Mouse (Mus musculus) embryonic facial prominence, embryonic 15.5 days (tissue): Measurements from ENCODE around the gene Ofcc1. TPM values are rescaled to one million over a fixed set of nuclear protein-coding genes. Genes with fewer than 3 reads are reported as not detected.

Experiments
- ATAC-seq: fragments of 200-750 bp; cut with Nextera tagmentation; 2 replicates; pipeline ENCODE4 v1.8.0; 2017; ENCODE audit warnings: low read depth, moderate TSS enrichment; ENCODE audit not compliant: insufficient number of reproducible peaks, low FRiP score, low TSS enrichment
- H3K27ac ChIP-seq: fragments of 300-500 bp; sonication (generic); replicated peaks from 2 replicates; pipeline ENCODE4 v1.5.1; 2015; ENCODE audit warnings: mild to moderate bottlenecking, inconsistent platforms
- H3K27me3 ChIP-seq: fragments of 300-500 bp; sonication (generic); 2 replicates; pipeline ENCODE4 v1.6.1; 2015; ENCODE audit warnings: inconsistent platforms
- H3K36me3 ChIP-seq: fragments of 300-500 bp; sonication (generic); 2 replicates; pipeline ENCODE4 v1.6.1; 2015; ENCODE audit warnings: mild to moderate bottlenecking, inconsistent platforms
- H3K4me1 ChIP-seq: fragments of 300-500 bp; sonication (generic); 2 replicates; pipeline ENCODE4 v1.6.1; 2015; ENCODE audit warnings: inconsistent platforms
- H3K4me2 ChIP-seq: fragments of 300-500 bp; sonication (generic); replicated peaks from 2 replicates; pipeline ENCODE4 v1.6.1; 2015; ENCODE audit warnings: mild to moderate bottlenecking, inconsistent platforms
- H3K4me3 ChIP-seq: fragments of 300-500 bp; sonication (generic); replicated peaks from 2 replicates; pipeline ENCODE4 v1.5.1; 2015; ENCODE audit warnings: mild to moderate bottlenecking, inconsistent platforms
- H3K9ac ChIP-seq: fragments of 300-500 bp; sonication (generic); 2 replicates; pipeline ENCODE4 v1.6.1; 2015; ENCODE audit warnings: inconsistent platforms
- H3K9me3 ChIP-seq: fragments of 300-500 bp; sonication (generic); replicated peaks from 2 replicates; pipeline ENCODE4 v1.6.1; 2016; ENCODE audit warnings: inconsistent platforms
- WGBS: fragments of 180-500 bp; shearing (Covaris S2); methylation state at CpG from one replicate; pipeline ENCODE4 v1.1.7; 2015; 5-methylcytosine and 5-hydroxymethylcytosine counted together
- polyA plus RNA-seq: library from polyadenylated mRNA; unstranded; fragments of >200 nt; fragmentation: Nextera tagmentation; extraction: Ambion mirVana; gene quantifications from 2 replicates; pipeline ENCODE4 v1.2.1, GENCODE M21; 2015

The Ofcc1 gene
- polyA plus RNA-seq, 1 experiment from 2014 or later: 0.16 TPM

- H3K4me1 ChIP-seq: no peaks in the 10 kb centered on the region
- ATAC-seq: no peak
- H3K9ac ChIP-seq: no peak overlapping the region
- no peaks in the 10 kb centered on the region for H3K36me3 ChIP-seq
- H3K4me2 ChIP-seq: no peak overlapping the region
- WGBS: 47% methylated on average over 3 of the region's 3 CpGs
- H3K9me3 ChIP-seq: no peaks in the 10 kb centered on the region
- H3K4me3 ChIP-seq: no peak overlapping the region
- no peaks in the 10 kb centered on the region for H3K27me3 ChIP-seq
- no peak overlapping the region for H3K27ac ChIP-seq
Measured at GRCm38 (mm10) chr13:40236356-40236755, 124.9 kb downstream of the Ofcc1 start.

- H3K9ac ChIP-seq: no peak overlapping the region
- H3K27ac ChIP-seq: no peak overlapping the region
- H3K4me2 ChIP-seq: no peak overlapping the region
- H3K9me3 ChIP-seq: no peaks in the 10 kb centered on the region
- H3K36me3 ChIP-seq: no peaks in the 10 kb centered on the region
- ATAC-seq: no peak
- WGBS: 79% methylated on average over 9 of the region's 9 CpGs
- no peak overlapping the region for H3K4me3 ChIP-seq
- H3K4me1 ChIP-seq: no peaks in the 10 kb centered on the region
- no peaks in the 10 kb centered on the region for H3K27me3 ChIP-seq
Measured at GRCm38 (mm10) chr13:40208314-40208713, 152.9 kb downstream of the Ofcc1 start.

GRCm38 (mm10) chr13:40181786-40182185, 179.5 kb downstream of the Ofcc1 start:
- no peak overlapping the region for H3K4me3 ChIP-seq
- H3K4me2 ChIP-seq: no peak overlapping the region
- H3K9ac ChIP-seq: no peak overlapping the region
- 20% methylated on average over 3 of the region's 3 CpGs for WGBS
- no peaks in the 10 kb centered on the region for H3K36me3 ChIP-seq
- no peak for ATAC-seq
- no peak overlapping the region for H3K27ac ChIP-seq
- no peaks in the 10 kb centered on the region for H3K4me1 ChIP-seq
- H3K9me3 ChIP-seq: no peaks in the 10 kb centered on the region
- H3K27me3 ChIP-seq: no peaks in the 10 kb centered on the region

GRCm38 (mm10) chr13:40171775-40172174, 189.5 kb downstream of the Ofcc1 start:
- no peaks in the 10 kb centered on the region for H3K9me3 ChIP-seq
- H3K36me3 ChIP-seq: no peaks in the 10 kb centered on the region
- H3K27ac ChIP-seq: no peak overlapping the region
- no peak overlapping the region for H3K4me2 ChIP-seq
- WGBS: 82% methylated on average over 4 of the region's 4 CpGs
- no peak overlapping the region for H3K9ac ChIP-seq
- no peaks in the 10 kb centered on the region for H3K4me1 ChIP-seq
- H3K27me3 ChIP-seq: no peaks in the 10 kb centered on the region
- ATAC-seq: no peak
- no peak overlapping the region for H3K4me3 ChIP-seq

GRCm38 (mm10) chr13:40167871-40168270, 193.4 kb downstream of the Ofcc1 start:
- H3K9me3 ChIP-seq: no peaks in the 10 kb centered on the region
- ATAC-seq: no peak
- H3K4me1 ChIP-seq: no peaks in the 10 kb centered on the region
- H3K9ac ChIP-seq: no peak overlapping the region
- no peak overlapping the region for H3K27ac ChIP-seq
- no peak overlapping the region for H3K4me2 ChIP-seq
- no peak overlapping the region for H3K4me3 ChIP-seq
- H3K27me3 ChIP-seq: no peaks in the 10 kb centered on the region
- WGBS: 24% methylated on average over 7 of the region's 7 CpGs
- no peaks in the 10 kb centered on the region for H3K36me3 ChIP-seq

GRCm38 (mm10) chr13:40155466-40155865, 205.8 kb downstream of the Ofcc1 start:
- H3K9me3 ChIP-seq: no peaks in the 10 kb centered on the region
- ATAC-seq: no peak
- H3K36me3 ChIP-seq: no peaks in the 10 kb centered on the region
- no peaks in the 10 kb centered on the region for H3K27me3 ChIP-seq
- WGBS: 36% methylated on average over 3 of the region's 3 CpGs
- no peak overlapping the region for H3K27ac ChIP-seq
- no peak overlapping the region for H3K4me2 ChIP-seq
- no peaks in the 10 kb centered on the region for H3K4me1 ChIP-seq
- H3K4me3 ChIP-seq: no peak overlapping the region
- H3K9ac ChIP-seq: no peak overlapping the region

GRCm38 (mm10) chr13:40139906-40140305, 221.3 kb downstream of the Ofcc1 start:
- H3K4me1 ChIP-seq: no peaks in the 10 kb centered on the region
- H3K27me3 ChIP-seq: no peaks in the 10 kb centered on the region
- no peak overlapping the region for H3K27ac ChIP-seq
- ATAC-seq: no peak
- H3K9ac ChIP-seq: no peak overlapping the region
- no peaks in the 10 kb centered on the region for H3K36me3 ChIP-seq
- WGBS: 80% methylated on average over 4 of the region's 4 CpGs
- no peak overlapping the region for H3K4me2 ChIP-seq
- no peak overlapping the region for H3K4me3 ChIP-seq
- H3K9me3 ChIP-seq: no peaks in the 10 kb centered on the region

GRCm38 (mm10) chr13:40136096-40136495, 225.2 kb downstream of the Ofcc1 start:
- no peaks in the 10 kb centered on the region for H3K36me3 ChIP-seq
- no peak overlapping the region for H3K27ac ChIP-seq
- ATAC-seq: no peak
- no peak overlapping the region for H3K4me3 ChIP-seq
- H3K4me1 ChIP-seq: no peaks in the 10 kb centered on the region
- WGBS: 33% methylated on average over 3 of the region's 3 CpGs
- H3K4me2 ChIP-seq: no peak overlapping the region
- no peaks in the 10 kb centered on the region for H3K27me3 ChIP-seq
- H3K9me3 ChIP-seq: no peaks in the 10 kb centered on the region
- no peak overlapping the region for H3K9ac ChIP-seq

- ATAC-seq: no peak
- WGBS: 52% methylated on average over 12 of the region's 12 CpGs
- no peaks in the 10 kb centered on the region for H3K4me1 ChIP-seq
- H3K9me3 ChIP-seq: no peaks in the 10 kb centered on the region
- no peak overlapping the region for H3K9ac ChIP-seq
- H3K4me3 ChIP-seq: no peak overlapping the region
- H3K36me3 ChIP-seq: no peaks in the 10 kb centered on the region
- no peak overlapping the region for H3K27ac ChIP-seq
- no peak overlapping the region for H3K4me2 ChIP-seq
- no peaks in the 10 kb centered on the region for H3K27me3 ChIP-seq
Measured at GRCm38 (mm10) chr13:40135670-40136069, 225.6 kb downstream of the Ofcc1 start.

GRCm38 (mm10) chr13:40123868-40124267, 237.4 kb downstream of the Ofcc1 start:
- Histone ChIP-seq H3K27ac (no peak overlapping the region), H3K9ac (no peak overlapping the region), H3K36me3 (no peaks in the 10 kb centered on the region), H3K4me3 (no peak overlapping the region), H3K27me3 (no peaks in the 10 kb centered on the region), H3K4me2 (no peak overlapping the region), H3K4me1 (no peaks in the 10 kb centered on the region), H3K9me3 (no peaks in the 10 kb centered on the region)
- 83% methylated on average over 2 of the region's 2 CpGs for WGBS
- no peak for ATAC-seq

GRCm38 (mm10) chr13:40112336-40112735, 248.9 kb downstream of the Ofcc1 start:
- Histone ChIP-seq H3K4me1 (no peaks in the 10 kb centered on the region), H3K27ac (no peak overlapping the region), H3K9ac (no peak overlapping the region), H3K4me2 (no peak overlapping the region), H3K36me3 (no peaks in the 10 kb centered on the region), H3K9me3 (no peaks in the 10 kb centered on the region), H3K27me3 (no peaks in the 10 kb centered on the region), H3K4me3 (no peak overlapping the region)
- 24% methylated on average over 2 of the region's 2 CpGs for WGBS
- no peak for ATAC-seq

- WGBS: 71% methylated on average over 4 of the region's 4 CpGs
- ATAC-seq: no peak
- no peaks in the 10 kb centered on the region for H3K4me1 ChIP-seq
Measured at GRCm38 (mm10) chr13:40076236-40076635, 285.0 kb downstream of the Ofcc1 start.

More at GRCm38 (mm10) chr13:40076236-40076635, 285.0 kb downstream of the Ofcc1 start:
- H3K4me3 ChIP-seq: no peak overlapping the region
- H3K27ac ChIP-seq: no peak overlapping the region
- no peaks in the 10 kb centered on the region for H3K27me3 ChIP-seq
- H3K9me3 ChIP-seq: no peaks in the 10 kb centered on the region
- H3K4me2 ChIP-seq: no peak overlapping the region
- no peaks in the 10 kb centered on the region for H3K36me3 ChIP-seq
- H3K9ac ChIP-seq: no peak overlapping the region
